Mouse (Mus musculus) CD4-positive, CD25-positive, alpha-beta regulatory T cell, adult 9 weeks (primary cell): ENCODE results near the gene Zfp821. TPM values are rescaled to one million over a fixed set of nuclear protein-coding genes. Genes with fewer than 3 reads are reported as not detected.

ENCODE experiments used
- polyA plus RNA-seq: library from polyadenylated mRNA; unstranded; fragments of 100-300 nt; shearing (Covaris generic); gene quantifications from one replicate; pipeline ENCODE4 v1.2.1, GENCODE M21; 2017

Gene Zfp821
- 3.8 TPM for polyA plus RNA-seq

DNA sequence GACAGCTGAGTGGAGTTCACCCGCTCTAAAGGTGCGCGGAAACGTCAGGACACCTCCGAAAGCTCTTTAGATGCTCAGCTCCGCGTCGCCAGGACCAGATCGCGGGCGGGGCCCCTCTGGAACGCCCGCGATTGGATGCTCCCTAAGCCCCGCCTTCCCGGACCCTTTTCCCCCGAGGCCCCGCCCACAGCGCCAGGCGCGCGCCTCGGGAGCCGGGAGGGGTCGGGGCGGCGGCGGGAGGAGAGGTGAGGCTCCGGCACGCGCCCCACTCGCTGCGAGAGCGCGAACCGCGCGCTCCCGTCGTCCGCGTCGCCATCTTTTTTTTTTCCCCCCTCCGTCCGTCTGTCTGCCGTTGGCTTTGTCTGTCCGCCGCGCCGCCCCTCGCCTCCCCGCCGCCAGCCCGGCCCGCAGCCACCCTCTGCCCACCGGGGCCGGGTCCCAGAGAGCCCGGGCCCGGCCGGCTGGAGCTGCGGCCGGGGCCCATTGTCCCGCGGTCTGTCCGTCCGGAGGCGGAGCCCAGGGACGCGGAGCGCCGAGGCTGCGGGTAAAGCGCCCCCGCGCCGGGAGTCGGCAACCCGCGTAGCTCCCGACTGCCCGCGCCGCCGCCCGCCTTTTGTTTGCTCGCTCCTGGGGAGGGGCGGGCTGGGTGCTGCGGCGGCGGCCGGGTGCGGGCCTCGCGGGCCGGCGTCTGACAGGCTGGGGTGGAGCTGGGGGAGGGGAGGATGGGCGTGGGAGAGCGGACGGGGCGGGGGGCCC is at the start of gene Zfp821:
Gene Zfp821 (plus strand): TSS at position 227 of the 756 bp plus-strand sequence.

GRCm38 (mm10) chr8:109693146-109693900 is 12.0 kb upstream of the Zfp821 start, which contains the start of gene Ist1:
Gene Ist1 (minus strand): TSS chr8:109693260.

DNA sequence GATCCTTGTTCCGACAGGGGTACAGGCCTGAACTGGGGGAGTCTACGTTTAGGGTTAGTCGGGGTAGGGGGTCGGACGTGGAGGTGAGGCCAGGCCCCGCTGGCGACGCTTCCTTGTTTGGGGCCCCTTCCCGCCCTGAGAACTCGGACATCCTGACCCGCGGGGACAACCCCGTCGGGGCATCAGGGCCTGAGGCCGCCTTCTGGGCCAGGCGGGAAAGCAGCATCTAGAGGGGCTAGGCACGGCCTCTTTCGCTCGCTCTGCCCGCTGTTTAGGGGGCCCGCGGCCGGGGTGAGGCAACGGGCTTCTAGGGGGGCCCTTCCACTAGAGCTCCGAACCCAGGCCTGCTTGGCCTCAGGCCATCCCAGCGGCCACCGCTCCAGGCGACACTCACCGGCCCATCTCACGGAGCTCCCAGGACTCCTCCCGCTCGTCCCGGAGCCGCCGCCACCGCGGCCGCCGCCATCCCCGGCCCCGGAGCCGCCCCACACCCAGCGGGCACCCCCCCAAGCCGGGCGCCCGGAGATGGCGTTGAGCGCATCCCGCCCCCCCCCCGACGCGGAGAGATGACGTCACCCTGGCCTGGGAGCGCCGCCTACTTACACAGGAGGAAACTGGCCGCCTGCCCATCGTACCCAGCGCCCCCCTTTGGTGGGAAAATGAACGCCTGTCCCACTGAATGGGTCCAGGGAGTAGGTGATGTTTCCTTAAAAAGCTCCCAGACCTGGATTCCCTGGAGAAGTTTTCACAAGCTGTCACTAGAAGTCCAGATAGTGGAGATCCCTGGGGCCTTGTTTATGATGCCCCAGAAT is 32.1 kb downstream of the Zfp821 start, which contains the start of gene Atxn1l:
Gene Atxn1l (minus strand): TSS at position 503 of the 812 bp plus-strand sequence.

Other genes starting within 250 kb of the Zfp821 start
- not detected for gene Pmfbp1, start 211.5 kb upstream of the Zfp821 start, polyA plus RNA-seq
- 36.1 TPM for gene Dhx38, start 139.7 kb upstream of the Zfp821 start, polyA plus RNA-seq
- 8.5 TPM for gene Txnl4b, start 139.7 kb upstream of the Zfp821 start, polyA plus RNA-seq
- gene Hp, start 126.4 kb upstream of the Zfp821 start, polyA plus RNA-seq: 0.30 TPM
- gene Dhodh, start 96.9 kb upstream of the Zfp821 start, polyA plus RNA-seq: 44.1 TPM
- gene Pkd1l3, start 91.0 kb upstream of the Zfp821 start, polyA plus RNA-seq: 2.1 TPM
- gene Ist1, start 12.3 kb upstream of the Zfp821 start, polyA plus RNA-seq: 163 TPM
- gene Atxn1l, start 32.2 kb downstream of the Zfp821 start, polyA plus RNA-seq: 1.4 TPM
- 60.7 TPM for gene Ap1g1, start 73.0 kb downstream of the Zfp821 start, polyA plus RNA-seq
- 0.67 TPM for gene Phlpp2, start 163.0 kb downstream of the Zfp821 start, polyA plus RNA-seq